8 mouse cellular contexts compared by ENCODE assay signal in the genomic region with DNA sequence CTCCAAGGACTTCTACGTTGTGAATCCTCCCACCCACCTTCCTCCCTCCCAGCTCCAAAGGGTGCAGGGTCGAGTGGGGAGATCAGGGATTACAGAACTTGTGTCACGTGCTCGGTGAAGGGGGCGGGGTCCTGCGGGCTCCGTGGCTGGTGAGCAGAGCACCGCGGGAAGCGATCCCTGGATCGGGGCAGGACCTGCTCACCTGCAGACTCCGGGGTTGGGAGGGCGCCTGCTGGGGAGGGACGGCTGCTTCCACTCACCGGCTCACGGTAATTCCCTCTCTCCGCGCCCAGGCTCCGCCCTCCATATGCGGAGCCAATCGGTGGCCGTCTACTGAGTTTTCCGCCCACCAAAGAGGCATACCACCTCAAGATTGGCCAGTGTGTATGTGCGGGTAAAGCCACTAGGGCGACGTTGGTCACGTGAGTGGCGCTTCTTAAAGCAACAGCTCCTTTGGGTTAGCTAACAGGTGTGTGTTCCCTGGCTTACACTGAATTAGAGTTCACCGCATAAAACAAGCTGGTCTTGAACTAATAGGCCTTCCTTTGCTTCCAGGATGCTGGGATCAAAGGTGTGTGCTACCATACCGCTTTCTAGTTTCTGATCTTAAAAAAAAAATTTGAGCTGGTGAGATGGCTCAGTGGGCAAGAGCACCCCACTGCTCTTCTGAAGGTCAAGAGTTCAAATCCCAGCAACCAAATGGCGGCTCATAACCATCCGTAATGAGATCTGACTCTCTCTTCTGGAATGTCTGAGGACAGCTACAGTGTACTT. TPM values are rescaled to one million over a fixed set of nuclear protein-coding genes. Genes with fewer than 3 reads are reported as not detected.
A peak's percentile ranks its signal among the peaks of the same experiment; 100 is the strongest.
DNase-seq lines count a peak whose midpoint lies in the region; ATAC-seq and TF ChIP-seq lines count a peak whose summit lies in the region.

A gene (minus strand): TSS at position 410 of the 774 bp plus-strand sequence.

- DNase-seq in ZHBTc4 (ENCODE audit: low read depth, low spot score): peak; percentile 99
- DNase-seq in gastrocnemius, adult 2 months: peak; percentile 94
- peak; percentile 97 for DNase-seq in hindbrain, postnatal 0 days (ENCODE audit: low spot score)
- DNase-seq in left cerebral cortex, adult 2 months (ENCODE audit: extremely low spot score in 1 of 2, low spot score in 2 of 2): peak; percentile 84 to 92
- DNase-seq in right cerebral cortex, adult 2 months (ENCODE audit: low spot score in 2 of 2): peak; percentile 88 to 95
- peak; percentile 91 for DNase-seq in urinary bladder, postnatal 14 days (ENCODE audit: low spot score)

- TF ChIP-seq CTCF in gastrocnemius, adult 2 months (IDR thresholded peaks at IDR 0.05): peak; percentile 25; the same call in 1 of the 2 replicates
- peak; percentile 63 for TF ChIP-seq CTCF in hindbrain, postnatal 0 days (IDR thresholded peaks at IDR 0.05; ENCODE audit: low read depth)
- peak; percentile 56 for TF ChIP-seq CTCF in left cerebral cortex, adult 2 months (IDR thresholded peaks at IDR 0.05)

- under 1% methylated on average over 32 of the region's 32 CpGs for WGBS in hindbrain, postnatal 0 days

- intact Hi-C loops in gastrocnemius, adult 2 months (cut with DNase I): no loop called here
- intact Hi-C loops in left cerebral cortex, adult 2 months (cut with DNase I): no loop called here

- H3K36me3 ChIP-seq in hindbrain, postnatal 0 days (ENCODE audit: insufficient read depth, low read length): peaks cover 17% of the 10 kb centered on the region; the same call in 1 of the 2 replicates

- no peaks in the 10 kb centered on the region for H3K4me1 ChIP-seq in hindbrain, postnatal 0 days (ENCODE audit: insufficient read depth, low read length)

- peak within 1 kb of the TSS; percentile 55 for H3K9ac ChIP-seq in hindbrain, postnatal 0 days (replicated peaks; ENCODE audit: low read length)

- H3K9me3 ChIP-seq in hindbrain, postnatal 0 days (ENCODE audit: low read length): no peaks in the 10 kb centered on the region

- no peaks in the 10 kb centered on the region for H3K27me3 ChIP-seq in hindbrain, postnatal 0 days (ENCODE audit: insufficient read depth, low read length)

- H3K4me3 ChIP-seq in gastrocnemius, adult 2 months: peak within 1 kb of the TSS; percentile 96
- H3K4me3 ChIP-seq in hindbrain, postnatal 0 days (ENCODE audit: low read length): peak within 1 kb of the TSS; percentile 57
- peak within 1 kb of the TSS; percentile 57 for H3K4me3 ChIP-seq in left cerebral cortex, adult 2 months

- peak within 1 kb of the TSS; percentile 92 for H3K27ac ChIP-seq in gastrocnemius, adult 2 months
- H3K27ac ChIP-seq in hindbrain, postnatal 0 days: peak within 1 kb of the TSS; percentile 64; the same call in 1 of the 2 replicates
- peak within 1 kb of the TSS; percentile 54; the same call in 1 of the 2 replicates for H3K27ac ChIP-seq in left cerebral cortex, adult 2 months

- H3K4me2 ChIP-seq in hindbrain, postnatal 0 days (ENCODE audit: low read depth, low read length): peak within 1 kb of the TSS; percentile 61

- peak; percentile 100 for ATAC-seq in common myeloid progenitor, adult 5-6 weeks (replicated peaks; ENCODE audit: low read depth, poor library complexity, severe bottlenecking)
- peak; percentile 100 for ATAC-seq in hindbrain, postnatal 0 days
- ATAC-seq in megakaryocyte, adult 5-6 weeks (ENCODE audit: poor library complexity, severe bottlenecking): peak; percentile 99

RNA-seq across cellular contexts. Expression of the gene that starts here (rescaled TPM):
- 10.3 and 11.4 TPM in 2 replicates for total RNA-seq in common myeloid progenitor, adult 5-6 weeks (2017)
- total RNA-seq in gastrocnemius, adult 2 months (2021): 1 to 10 TPM; 5.2 to 6.7 TPM
- total RNA-seq in hindbrain, postnatal 0 days (2014; rRNA removed): 30.1 and 38.9 TPM in 2 replicates
- 23.3 and 25.9 TPM in 2 replicates for polyA plus RNA-seq in hindbrain, postnatal 0 days (2015; fragmentation: Nextera tagmentation; extraction: Ambion mirVana)
- total RNA-seq in left cerebral cortex, adult 2 months (2021): 10 to 100 TPM; 13.1 to 14.3 TPM
- total RNA-seq in megakaryocyte, adult 5-6 weeks (2015): 5.1 and 6.2 TPM in 2 replicates
- total RNA-seq in megakaryocyte, adult 5-6 weeks (2017): 8.9 and 9.8 TPM in 2 replicates

Comparison
In these comparisons a context has a peak if more than half of its experiments do, and no peak if none do; other contexts are left out.
1. Peak in every context shown above with its lines: DNase-seq, ATAC-seq, H3K4me3 ChIP-seq and H3K27ac ChIP-seq.